Mouse (Mus musculus): ENCODE measurements at regions not wholly inside any gene's neighbourhood (a gene's known extent, or its start where the extent isn't known, plus 50 kb on each side); places are given as distances from the start of the nearest gene placed in this dataset.
A peak's percentile ranks its signal among the peaks of the same experiment; 100 is the strongest.
"Not testable (repeated sequence)": the region's sequence is repeated elsewhere in the genome, so short reads cannot be mapped to it uniquely, and the experiment has no call there.

GRCm38 (mm10) chr13:75483157-75483915 lies 223.2 kb upstream of the Ell2 start:
- ATAC-seq (ENCODE audit: poor library complexity, severe bottlenecking), result not testable (repeated sequence)

DNA sequence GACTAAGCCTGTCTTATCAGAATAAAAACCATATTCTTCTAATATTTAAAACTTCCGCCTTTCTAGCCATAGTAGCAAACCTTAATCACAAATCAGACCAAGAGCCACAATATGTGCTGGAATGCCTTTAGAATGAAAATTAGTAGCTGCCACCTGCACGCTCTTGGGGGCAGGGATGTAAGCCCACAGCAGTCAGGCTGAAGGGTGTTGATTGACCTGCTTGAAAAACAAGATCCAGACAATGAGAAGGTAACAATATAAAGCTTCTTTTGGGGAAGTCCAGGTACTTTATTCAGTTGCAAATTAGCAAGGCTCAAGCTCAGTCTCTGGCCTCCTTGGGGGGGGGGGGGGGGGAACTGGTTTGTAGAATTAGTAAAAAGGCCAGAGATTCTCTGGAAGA lies 222.3 kb upstream of the Ell2 start:
- ATAC-seq (ENCODE audit: poor library complexity, severe bottlenecking), result not testable (repeated sequence)

GRCm38 (mm10) chr13:75501530-75501929 lies 205.0 kb upstream of the Ell2 start:
- ATAC-seq (ENCODE audit: poor library complexity, severe bottlenecking), result no peak

GRCm38 (mm10) chr13:75503394-75503793 lies 203.2 kb upstream of the Ell2 start:
- no peak for ATAC-seq (ENCODE audit: poor library complexity, severe bottlenecking)

DNA sequence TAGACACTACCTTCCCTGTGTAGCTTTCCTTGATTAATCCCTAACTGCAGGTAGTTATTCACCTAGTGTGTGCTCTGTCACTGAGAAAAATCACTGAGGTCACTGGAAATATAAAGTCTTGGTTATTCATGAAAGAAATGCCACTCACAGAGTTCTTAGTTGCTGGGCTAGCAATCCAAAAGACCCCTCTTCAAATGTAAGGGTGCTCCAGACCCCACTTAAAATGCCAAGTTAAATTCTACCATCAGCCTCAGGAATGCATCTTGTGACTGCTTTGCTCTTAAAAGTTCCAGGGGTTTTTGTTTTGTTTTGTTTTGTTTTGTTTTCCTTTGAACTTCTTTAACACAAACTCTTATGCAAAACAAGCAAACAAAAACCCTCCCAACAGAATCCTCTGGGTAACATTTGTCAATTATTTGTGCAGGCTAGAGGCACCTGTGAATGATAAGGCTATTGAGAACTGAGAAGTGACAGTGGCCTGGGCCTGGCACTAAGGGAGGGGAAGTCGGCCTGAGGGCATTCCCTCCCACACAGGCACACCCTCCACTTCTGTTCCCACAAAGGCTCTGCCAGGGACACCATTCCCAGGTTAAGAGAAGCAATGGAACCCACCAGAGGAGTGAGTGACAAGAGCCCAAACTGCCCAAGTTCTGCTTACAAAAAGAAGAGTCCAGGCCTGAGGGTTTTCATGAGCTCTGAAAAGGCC lies 192.1 kb upstream of the Ell2 start:
- ATAC-seq (ENCODE audit: poor library complexity, severe bottlenecking), result 0 out of 2 replicates have a peak, but pooled peaks have one; percentile 24

- no peak for ATAC-seq (ENCODE audit: poor library complexity, severe bottlenecking)
Measured at GRCm38 (mm10) chr13:75523293-75524278, 183.0 kb upstream of the Ell2 start.

DNA sequence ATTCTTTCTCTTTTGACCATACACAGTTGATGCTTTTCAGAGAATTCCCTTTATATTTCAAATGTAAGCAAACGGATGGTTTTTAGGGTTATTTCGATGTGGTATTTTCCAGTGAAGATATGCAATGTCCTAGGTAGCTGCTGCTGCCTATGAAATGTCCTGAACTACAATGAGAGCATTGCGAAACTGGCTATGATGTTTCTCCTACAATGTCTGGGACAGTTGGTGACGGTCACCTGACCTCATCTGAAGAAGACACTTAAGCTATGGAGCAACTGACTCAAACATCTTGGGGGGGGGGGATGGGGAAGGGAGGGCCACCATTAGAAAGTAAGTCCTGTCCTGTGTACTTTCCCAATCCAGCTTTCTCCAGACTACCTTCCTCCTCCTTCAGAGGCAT lies 182.1 kb upstream of the Ell2 start:
- ATAC-seq (ENCODE audit: poor library complexity, severe bottlenecking), result no peak

DNA sequence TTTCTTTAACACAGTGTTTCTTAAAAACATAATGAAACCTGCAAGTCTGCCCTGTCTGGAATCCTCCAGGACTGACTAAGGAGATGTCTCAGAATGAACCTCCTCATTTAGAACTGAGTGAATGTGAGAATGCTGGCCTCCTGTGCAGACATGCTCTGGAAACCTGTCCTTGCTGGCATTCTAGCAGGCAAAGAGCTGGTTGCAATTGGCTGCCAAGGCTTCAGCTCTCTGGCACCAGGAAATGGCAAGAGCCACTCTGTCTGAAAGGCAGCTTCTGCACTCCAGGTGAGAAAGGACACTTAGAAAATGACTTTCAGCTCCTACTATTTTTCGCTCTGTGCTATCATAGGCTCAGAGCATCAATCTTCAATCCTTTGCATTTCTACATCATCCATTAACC lies 175.0 kb upstream of the Ell2 start:
- no peak for ATAC-seq (ENCODE audit: poor library complexity, severe bottlenecking)

DNA sequence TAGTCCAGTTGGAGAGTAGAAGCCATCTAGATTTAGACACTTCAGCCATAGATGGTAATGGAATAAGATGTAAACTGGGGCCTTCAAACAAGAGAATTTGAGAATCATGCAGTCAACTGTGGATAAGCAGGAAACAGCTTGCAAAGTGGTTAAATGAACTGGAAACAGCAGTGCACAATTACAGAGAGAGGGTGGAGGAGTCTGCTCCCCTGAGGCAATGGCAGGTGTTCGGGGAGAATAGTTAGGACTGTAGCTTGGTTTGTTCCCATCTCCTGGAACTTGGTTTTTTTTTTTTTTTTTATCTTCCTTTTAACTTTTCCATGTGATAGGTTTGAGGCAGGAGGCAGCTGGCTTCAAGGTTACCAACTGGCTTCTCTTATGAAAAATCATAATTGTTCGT lies 165.1 kb upstream of the Ell2 start:
- no peak for ATAC-seq (ENCODE audit: poor library complexity, severe bottlenecking)

DNA sequence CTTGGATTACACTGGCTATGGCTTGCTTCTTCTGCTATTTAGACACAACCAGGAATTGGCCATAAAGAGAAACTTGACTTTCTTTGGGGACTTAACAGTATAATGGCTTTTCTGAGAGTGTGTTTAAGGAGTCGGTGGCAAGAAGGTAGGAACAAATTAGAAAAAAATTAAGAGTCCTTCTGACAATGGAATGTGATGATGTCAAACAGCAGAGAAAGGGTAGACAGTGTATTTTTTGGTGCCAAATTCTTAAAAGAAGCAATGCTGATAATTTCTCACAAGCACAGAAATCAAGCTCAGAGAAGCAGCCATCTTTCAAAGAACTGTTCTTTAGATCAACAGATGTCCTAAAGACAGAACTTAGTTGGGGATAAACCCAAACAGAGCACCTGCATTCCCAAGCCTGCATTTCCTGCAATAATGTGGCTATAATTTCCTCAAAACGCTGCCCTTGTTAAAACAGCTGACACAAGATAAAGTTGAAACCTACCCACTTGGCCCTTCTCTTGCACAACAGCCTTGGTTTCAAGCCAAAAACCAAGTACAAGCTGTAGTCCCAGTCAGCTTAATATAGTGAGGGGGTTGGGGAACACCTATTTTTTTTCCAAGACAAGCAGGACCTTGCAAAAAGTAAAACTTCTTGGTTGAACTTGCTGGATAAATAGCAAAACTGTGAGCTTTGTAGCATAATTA lies 164.2 kb upstream of the Ell2 start:
- no peak for ATAC-seq (ENCODE audit: poor library complexity, severe bottlenecking)

GRCm38 (mm10) chr13:75542946-75543327 lies 163.6 kb upstream of the Ell2 start:
- no peak for ATAC-seq (ENCODE audit: poor library complexity, severe bottlenecking)

- no peak for ATAC-seq (ENCODE audit: poor library complexity, severe bottlenecking)
Measured at GRCm38 (mm10) chr13:75543595-75543994, 163.0 kb upstream of the Ell2 start.

- ATAC-seq (ENCODE audit: poor library complexity, severe bottlenecking), result no peak
Measured at GRCm38 (mm10) chr13:75544728-75545127, 161.8 kb upstream of the Ell2 start.

GRCm38 (mm10) chr13:75547791-75548190 lies 158.8 kb upstream of the Ell2 start:
- ATAC-seq (ENCODE audit: poor library complexity, severe bottlenecking), result no peak

DNA sequence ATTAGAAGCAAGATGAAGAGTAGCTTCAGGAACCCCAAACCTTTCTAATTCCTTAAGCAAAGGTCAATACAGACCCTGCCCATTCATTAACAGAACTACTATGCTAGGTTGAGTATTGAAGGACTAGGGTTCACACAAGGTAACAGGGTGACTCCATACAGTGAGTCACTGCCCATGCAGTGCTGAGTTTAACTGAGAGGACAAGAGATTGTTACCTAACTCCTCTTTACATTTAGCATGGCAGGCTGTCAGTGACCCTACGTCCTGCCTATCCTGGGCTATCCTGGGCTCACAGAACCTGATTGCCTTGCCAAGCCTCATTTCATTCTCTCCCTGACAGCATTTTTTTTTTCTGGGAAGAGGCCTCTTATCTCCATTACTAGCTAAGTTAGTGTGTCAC lies 127.6 kb upstream of the Ell2 start:
- no peak for ATAC-seq (ENCODE audit: poor library complexity, severe bottlenecking)

GRCm38 (mm10) chr13:75590836-75591235 lies 115.7 kb upstream of the Ell2 start:
- ATAC-seq (ENCODE audit: poor library complexity, severe bottlenecking), result no peak

DNA sequence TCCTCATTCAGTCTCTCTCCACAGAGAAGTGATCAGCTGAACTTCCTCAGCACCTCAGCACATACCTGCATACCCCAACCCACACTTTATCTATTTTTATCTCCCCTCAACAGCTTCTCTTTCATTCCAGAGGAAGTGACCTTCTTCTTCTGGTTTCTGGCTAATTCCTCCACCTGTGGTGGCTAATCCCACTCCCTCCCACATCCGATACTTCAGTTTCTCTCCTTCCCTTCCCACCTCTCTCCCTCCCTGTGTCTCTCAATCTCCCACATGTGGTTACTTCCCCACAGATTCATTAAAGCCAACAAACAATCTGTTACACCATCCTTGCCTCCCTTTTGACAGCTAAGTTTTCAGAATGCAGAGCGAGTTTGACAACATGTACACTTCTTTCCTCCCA lies 109.7 kb upstream of the Ell2 start:
- no peak for ATAC-seq (ENCODE audit: poor library complexity, severe bottlenecking)

DNA sequence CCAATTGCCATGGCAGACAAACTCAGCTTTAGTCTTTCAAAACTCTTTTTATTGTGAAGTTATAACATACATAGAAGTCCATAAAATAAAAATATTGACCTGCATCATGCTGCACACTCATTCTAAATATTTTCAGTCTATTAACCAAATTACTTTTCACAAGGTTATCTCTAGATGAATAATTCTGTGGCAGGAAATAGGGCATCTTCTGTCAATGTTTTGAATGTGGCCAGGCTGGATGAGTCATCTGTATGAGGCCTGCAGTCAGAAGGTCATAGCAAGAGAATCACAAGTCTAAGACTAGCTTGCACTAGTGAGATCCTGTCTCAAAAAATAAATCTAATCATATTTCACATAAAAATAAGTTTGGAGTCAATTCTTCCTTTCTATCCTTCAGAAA lies 108.4 kb upstream of the Ell2 start:
- no peak for ATAC-seq (ENCODE audit: poor library complexity, severe bottlenecking)

GRCm38 (mm10) chr13:75598675-75599074 lies 107.9 kb upstream of the Ell2 start:
- ATAC-seq (ENCODE audit: poor library complexity, severe bottlenecking), result peak; percentile 40; the same call in 1 of the 2 replicates

- no peak for ATAC-seq (ENCODE audit: poor library complexity, severe bottlenecking)
Measured at GRCm38 (mm10) chr13:75623229-75623628, 83.3 kb upstream of the Ell2 start.

- no peak for ATAC-seq (ENCODE audit: poor library complexity, severe bottlenecking)
Measured at GRCm38 (mm10) chr13:75627405-75627804, 79.2 kb upstream of the Ell2 start.
